Mouse (Mus musculus): Measurements from ENCODE around the gene Tm7sf2.

DNA sequence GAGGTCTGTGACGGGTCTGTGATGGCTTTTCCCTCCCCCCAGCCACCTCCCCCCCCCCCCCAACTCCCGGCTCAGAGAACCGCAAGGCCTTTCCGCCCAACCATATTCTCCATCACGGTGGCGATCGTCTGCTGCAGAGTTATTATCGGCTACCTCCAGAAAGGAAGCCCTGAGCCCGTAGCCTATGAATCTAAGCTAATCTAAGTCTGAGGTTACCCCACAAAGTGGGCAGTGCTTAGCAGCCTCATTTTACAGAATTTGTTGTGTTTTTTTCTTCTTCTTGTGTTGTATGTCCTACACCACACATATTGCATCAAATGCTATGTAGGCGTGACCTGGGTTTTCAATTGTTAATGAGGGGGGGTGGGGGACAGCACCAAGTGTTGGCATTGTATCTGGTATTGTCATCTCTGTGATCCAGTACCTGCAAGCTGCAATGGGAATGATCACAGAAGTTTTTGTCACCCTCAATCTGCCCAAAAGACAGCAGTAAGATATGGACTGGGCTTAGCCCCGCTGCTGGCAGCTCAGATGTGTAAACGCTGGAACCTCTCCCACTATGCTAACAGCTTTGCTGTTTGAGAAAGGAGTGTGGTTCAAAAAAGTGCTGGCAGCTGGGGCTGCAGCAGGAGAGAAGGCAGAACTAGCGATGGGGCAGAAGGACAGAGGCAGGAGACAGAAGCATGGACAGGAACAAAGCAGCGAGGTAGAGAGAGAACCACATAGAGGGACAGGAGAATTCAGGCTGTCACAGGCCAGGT, 37.5 kb downstream of the Tm7sf2 start:
- TF ChIP-seq CTCF (IDR thresholded peaks at IDR 0.05; ENCODE audit: low read depth), result no peak
- no peak for TF ChIP-seq EP300 (IDR thresholded peaks at IDR 0.05; ENCODE audit: low read depth)

All from liver, embryonic 14.5 days (tissue).